Mouse (Mus musculus): ENCODE data around the gene Cep128. TPM values are rescaled to one million over a fixed set of nuclear protein-coding genes. Genes with fewer than 3 reads are reported as not detected.

Cep128 gene
- total and polyA plus RNA-seq, 3 experiments = 12.7 to 40.1 (median 23.3) TPM

- no peak overlapping the region for H3K27ac ChIP-seq (ENCODE audit: control insufficient read depth, low read depth, low read length)
- no peak for DNase-seq (ENCODE audit: low read depth, low spot score)
- no peaks in the 10 kb centered on the region for H3K79me2 ChIP-seq (ENCODE audit: control insufficient read depth, insufficient read depth, low read length, poor library complexity)
- H3K4me1 ChIP-seq (ENCODE audit: control insufficient read depth in 1 of 2, insufficient read depth in 2 of 2, low read length in 2 of 2) = no peaks in the 10 kb centered on the region
- no peak overlapping the region for H3K9ac ChIP-seq (ENCODE audit: control insufficient read depth, low read depth, low read length, poor library complexity, severe bottlenecking)
- no peaks in the 10 kb centered on the region for H3K36me3 ChIP-seq (ENCODE audit: control insufficient read depth in 1 of 2, insufficient read depth in 2 of 2, low read length in 2 of 2)
- H3K9me3 ChIP-seq (replicated peaks; ENCODE audit: insufficient read depth, low read length) = no peaks in the 10 kb centered on the region
- no peak for TF ChIP-seq E2F4 (IDR thresholded peaks at IDR 0.05; ENCODE audit: borderline replicate concordance, low read depth, low read length)
- TF ChIP-seq POLR2A (IDR thresholded peaks at IDR 0.05; ENCODE audit: control insufficient read depth in 1 of 2, insufficient read depth in 1 of 2, low read depth in 1 of 2, low read length in 2 of 2, poor library complexity in 1 of 2) = no peak
- no peak for TF ChIP-seq TAL1 (IDR thresholded peaks at IDR 0.05; ENCODE audit: low read length)
- no peak for TF ChIP-seq MYC (IDR thresholded peaks at IDR 0.05; ENCODE audit: low read depth, low read length)
- TF ChIP-seq TCF12 (IDR thresholded peaks at IDR 0.05; ENCODE audit: low read depth, low read length) = no peak
- no peak for TF ChIP-seq GABPA (IDR thresholded peaks at IDR 0.05; ENCODE audit: low read depth, low read length)
- no peak for TF ChIP-seq MAX (IDR thresholded peaks at IDR 0.05; ENCODE audit: low read length)
- TF ChIP-seq POLR2AphosphoS2 (IDR thresholded peaks at IDR 0.05; ENCODE audit: low read length) = no peak
- TF ChIP-seq MXI1 (IDR thresholded peaks at IDR 0.05; ENCODE audit: low read depth, low read length) = no peak
- no peak for TF ChIP-seq BHLHE40 (IDR thresholded peaks at IDR 0.05; ENCODE audit: borderline replicate concordance, low read depth, low read length)
- no peak for TF ChIP-seq TBP (IDR thresholded peaks at IDR 0.05; ENCODE audit: low read depth, low read length)
- no peak for TF ChIP-seq SIN3A (IDR thresholded peaks at IDR 0.05; ENCODE audit: low read length)
- no peak for TF ChIP-seq RCOR1 (IDR thresholded peaks at IDR 0.05; ENCODE audit: low read depth, low read length)
- no peak for TF ChIP-seq GATA1 (IDR thresholded peaks at IDR 0.05; ENCODE audit: low read depth, low read length)
- no peak overlapping the region for H3K4me3 ChIP-seq (ENCODE audit: control insufficient read depth in 1 of 2, insufficient read depth in 1 of 2, low read depth in 2 of 2, low read length in 2 of 2)
- peaks cover 0 to 2% of the 10 kb centered on the region in 2 experiments; a peak in 1 of 4 replicates for H3K27me3 ChIP-seq (ENCODE audit: control insufficient read depth in 1 of 2, insufficient read depth in 2 of 2, low read length in 2 of 2)
Observed at GRCm38 (mm10) chr12:90975429-90975828, 408.8 kb downstream of the Cep128 start.

GRCm38 (mm10) chr12:90971156-90971555 is 413.1 kb downstream of the Cep128 start:
- Histone ChIP-seq H3K4me1 (ENCODE audit: control insufficient read depth in 1 of 2, insufficient read depth in 2 of 2, low read length in 2 of 2) (no peaks in the 10 kb centered on the region), H3K9ac (ENCODE audit: control insufficient read depth, low read depth, low read length, poor library complexity, severe bottlenecking) (no peak overlapping the region), H3K9me3 (replicated peaks; ENCODE audit: insufficient read depth, low read length) (no peaks in the 10 kb centered on the region), H3K4me3 (ENCODE audit: control insufficient read depth in 1 of 2, insufficient read depth in 1 of 2, low read depth in 2 of 2, low read length in 2 of 2) (no peak overlapping the region), H3K36me3 (ENCODE audit: control insufficient read depth in 1 of 2, insufficient read depth in 2 of 2, low read length in 2 of 2) (no peaks in the 10 kb centered on the region), H3K79me2 (ENCODE audit: control insufficient read depth, insufficient read depth, low read length, poor library complexity) (no peaks in the 10 kb centered on the region), H3K27ac (ENCODE audit: control insufficient read depth, low read depth, low read length) (no peak overlapping the region), H3K27me3 (ENCODE audit: control insufficient read depth in 1 of 2, insufficient read depth in 2 of 2, low read length in 2 of 2) (no peaks in the 10 kb centered on the region)
- no peak for TF ChIP-seq MAZ (IDR thresholded peaks at IDR 0.05; ENCODE audit: low read depth, low read length)
- no peak for TF ChIP-seq RCOR1 (IDR thresholded peaks at IDR 0.05; ENCODE audit: low read depth, low read length)
- TF ChIP-seq MYC (IDR thresholded peaks at IDR 0.05; ENCODE audit: low read depth, low read length) = no peak
- no peak for TF ChIP-seq USF1 (IDR thresholded peaks at IDR 0.05; ENCODE audit: low read depth, low read length)
- TF ChIP-seq NRF1 (IDR thresholded peaks at IDR 0.05; ENCODE audit: insufficient read depth, low read depth, low read length, poor library complexity, severe bottlenecking) = no peak
- no peak for TF ChIP-seq SMC3 (IDR thresholded peaks at IDR 0.05; ENCODE audit: low read depth, low read length)
- no peak for TF ChIP-seq TBP (IDR thresholded peaks at IDR 0.05; ENCODE audit: low read depth, low read length)
- DNase-seq (ENCODE audit: low read depth, low spot score) = no peak
